Mouse (Mus musculus): ENCODE measurements around the gene Zfp462.

Gene Zfp462

DNA sequence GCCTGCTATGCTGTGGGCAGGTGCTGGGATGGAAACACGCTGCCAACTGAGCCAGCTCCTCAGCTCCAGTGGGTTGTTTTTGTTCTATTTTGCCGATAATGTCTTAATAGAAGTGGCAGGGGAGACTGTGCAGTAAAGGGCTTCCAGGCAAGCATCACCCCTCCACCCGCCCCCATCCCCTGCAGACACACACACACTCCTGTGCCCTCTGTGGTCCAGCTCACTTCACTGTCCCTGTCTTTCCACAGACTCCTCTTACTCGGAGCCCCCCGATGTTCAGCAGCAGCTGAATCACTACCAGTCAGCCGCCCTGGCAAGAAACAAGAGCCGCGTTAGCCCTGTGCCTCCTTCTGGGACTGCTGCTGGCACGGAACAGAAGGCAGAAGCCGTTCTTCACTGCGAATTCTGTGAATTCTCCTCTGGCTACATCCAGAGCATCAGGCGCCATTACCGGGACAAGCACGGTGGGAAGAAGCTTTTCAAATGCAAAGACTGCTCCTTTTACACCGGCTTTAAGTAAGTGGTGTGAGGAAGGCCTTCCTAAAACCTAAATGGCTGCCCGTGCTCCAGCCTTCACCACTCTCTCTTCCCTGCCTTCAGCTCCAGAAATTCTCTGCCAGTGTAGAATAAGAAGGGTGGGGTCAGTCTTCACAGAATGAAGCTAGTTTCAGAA is 105.2 kb downstream of the Zfp462 start:
- no peak for DNase-seq

DNA sequence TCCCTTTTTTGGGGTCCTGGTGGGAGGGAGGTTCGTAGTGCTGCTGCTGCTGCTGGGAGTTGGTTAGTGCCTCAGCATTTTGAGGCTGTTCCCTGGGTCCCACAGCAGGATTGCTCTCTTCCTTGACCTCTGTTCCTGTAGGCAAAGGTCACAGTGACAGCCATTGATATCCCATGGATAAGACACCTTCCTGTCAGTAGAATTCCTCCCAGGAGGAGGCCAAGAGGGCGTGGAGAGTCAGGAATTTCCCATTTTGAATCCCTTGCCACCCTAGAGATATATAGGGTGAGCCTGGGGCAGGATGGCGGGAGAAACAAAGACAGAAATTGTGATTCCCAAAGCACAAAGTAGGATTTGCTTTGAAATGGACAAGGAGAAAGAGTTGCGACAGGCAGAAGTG is 106.5 kb downstream of the Zfp462 start:
- DNase-seq: no peak

DNA sequence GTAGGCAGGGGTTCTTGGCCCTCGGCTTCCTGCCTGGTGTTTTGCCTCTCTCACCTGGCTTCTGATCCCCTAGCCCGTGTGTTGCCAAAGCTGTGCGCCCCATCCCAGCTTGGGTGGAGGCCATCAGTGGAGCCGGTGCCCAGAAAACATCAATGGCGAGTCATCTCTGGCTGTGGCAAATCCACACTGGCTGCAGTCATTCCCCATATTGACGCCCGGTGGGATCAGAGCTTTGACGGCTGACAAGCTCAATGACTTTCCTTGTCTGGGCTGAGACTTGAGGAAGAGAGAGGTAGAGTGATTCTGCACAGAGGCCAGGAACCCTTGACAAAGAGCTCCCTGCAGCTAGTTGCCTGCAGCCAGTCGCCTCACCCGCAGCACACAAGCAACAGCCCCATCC is 107.8 kb downstream of the Zfp462 start:
- DNase-seq: no peak

DNA sequence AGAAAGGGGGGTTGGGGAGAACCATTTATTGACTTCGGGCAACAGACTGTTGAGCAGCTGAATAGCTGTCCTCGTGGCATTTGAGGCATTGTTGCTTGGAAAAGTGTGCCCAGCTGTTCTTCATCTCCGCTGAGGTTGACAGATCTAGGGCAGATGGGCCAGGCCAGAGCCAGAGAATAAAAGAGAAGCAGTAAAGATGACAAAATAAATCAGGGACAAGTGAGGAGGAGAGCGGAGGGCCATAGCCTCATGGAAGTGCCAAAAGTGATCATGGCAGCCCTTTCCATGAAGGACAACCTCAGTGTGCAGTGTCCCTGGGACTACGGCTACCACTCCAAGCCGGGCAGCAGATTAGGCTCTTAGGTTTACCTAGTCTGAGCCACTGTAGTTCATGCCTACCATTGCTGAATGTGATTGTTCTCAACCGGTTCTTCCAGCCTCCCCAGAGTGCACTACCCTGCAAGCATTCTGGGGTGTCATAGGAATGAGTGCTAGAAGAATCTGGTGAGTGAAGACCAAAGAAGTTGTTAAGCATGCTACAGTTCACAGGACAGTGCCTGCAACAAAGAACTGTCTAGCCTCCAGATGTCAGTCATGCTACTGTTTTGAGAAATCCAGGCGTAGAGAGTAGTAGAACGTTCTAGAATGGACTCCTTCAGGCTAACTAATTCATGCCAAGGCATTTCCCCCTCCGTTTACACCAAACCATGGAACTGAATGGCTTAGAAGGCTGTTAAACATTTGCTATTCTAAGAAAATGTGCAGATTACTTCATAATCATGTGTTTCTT is 113.0 kb downstream of the Zfp462 start:
- no peak for DNase-seq

DNA sequence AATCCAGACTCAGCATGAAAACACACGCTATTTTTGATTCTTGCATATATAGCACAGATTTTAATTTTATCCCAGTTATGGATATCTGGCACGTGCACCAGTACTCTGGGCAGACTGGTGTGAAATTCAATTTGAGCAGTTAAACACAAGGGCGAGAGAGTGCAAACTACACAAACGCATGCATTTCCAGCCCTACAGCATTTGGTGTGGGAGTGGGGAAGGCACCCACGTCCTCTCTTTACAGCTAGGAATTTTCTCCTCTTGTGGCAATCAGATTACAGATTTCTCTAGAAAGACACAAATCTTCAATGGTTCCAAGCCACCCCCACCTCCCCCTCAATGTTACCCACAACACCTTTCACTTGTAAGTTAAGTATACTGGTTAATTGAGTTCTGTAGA is 114.1 kb downstream of the Zfp462 start:
- DNase-seq: no peak

DNA sequence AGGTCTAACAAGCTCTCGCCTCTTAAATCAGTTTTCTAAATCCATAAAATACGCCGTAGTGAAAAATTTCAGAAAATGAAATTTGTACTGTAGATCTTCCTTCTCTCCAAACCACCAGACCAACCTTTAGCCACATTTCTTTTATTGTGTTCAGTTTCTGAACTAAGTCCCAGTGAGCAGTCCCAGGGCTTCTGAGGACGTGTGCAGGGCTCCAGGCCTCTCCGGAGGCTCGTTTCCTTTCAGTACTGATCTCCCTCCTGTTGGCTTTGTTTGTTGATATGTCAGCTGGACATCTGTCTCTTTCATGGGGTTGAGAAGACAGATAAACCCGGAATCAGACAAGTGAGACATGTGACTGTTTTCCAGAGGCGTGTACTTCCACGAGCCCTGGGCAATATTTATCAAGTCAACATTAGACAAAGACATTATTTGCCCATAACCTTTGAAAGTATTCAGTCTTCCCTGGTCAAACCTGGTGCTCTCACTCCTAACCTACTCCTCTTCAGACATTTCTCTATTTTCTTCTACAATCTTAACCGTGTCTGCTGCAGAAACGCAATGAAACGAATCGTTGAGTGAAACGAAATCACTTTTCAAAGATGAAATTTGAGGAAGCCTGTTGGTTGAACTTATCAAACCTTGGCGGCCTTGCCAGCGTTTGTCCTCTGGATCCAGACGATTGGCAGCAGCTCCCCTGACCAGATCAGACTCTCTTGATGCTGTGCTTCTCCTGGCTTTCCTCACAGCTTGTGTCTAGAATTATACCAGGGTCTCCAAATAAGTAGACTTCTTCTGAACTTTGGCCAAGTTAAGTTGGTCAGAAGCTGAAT is 121.7 kb downstream of the Zfp462 start:
- DNase-seq: no peak

DNA sequence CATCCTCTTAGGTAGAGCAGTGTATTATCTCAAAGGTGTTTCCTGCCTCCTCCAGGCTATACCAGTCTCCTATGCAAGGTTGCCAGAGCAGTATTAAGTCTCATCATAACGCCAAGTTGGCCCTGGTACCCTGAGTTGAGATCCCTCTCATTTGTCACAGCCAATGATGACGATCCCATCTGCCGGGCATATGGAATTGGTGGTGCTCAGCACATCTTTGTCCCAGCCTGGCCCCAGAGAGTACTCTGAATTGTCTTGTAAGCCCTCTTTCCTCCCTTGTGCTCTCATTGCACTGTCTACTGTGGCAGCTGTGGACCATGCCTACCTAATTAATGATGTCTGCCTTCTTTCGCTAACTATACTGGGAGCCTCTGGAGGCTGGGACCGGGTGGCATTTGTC is 126.7 kb downstream of the Zfp462 start:
- DNase-seq: no peak

DNA sequence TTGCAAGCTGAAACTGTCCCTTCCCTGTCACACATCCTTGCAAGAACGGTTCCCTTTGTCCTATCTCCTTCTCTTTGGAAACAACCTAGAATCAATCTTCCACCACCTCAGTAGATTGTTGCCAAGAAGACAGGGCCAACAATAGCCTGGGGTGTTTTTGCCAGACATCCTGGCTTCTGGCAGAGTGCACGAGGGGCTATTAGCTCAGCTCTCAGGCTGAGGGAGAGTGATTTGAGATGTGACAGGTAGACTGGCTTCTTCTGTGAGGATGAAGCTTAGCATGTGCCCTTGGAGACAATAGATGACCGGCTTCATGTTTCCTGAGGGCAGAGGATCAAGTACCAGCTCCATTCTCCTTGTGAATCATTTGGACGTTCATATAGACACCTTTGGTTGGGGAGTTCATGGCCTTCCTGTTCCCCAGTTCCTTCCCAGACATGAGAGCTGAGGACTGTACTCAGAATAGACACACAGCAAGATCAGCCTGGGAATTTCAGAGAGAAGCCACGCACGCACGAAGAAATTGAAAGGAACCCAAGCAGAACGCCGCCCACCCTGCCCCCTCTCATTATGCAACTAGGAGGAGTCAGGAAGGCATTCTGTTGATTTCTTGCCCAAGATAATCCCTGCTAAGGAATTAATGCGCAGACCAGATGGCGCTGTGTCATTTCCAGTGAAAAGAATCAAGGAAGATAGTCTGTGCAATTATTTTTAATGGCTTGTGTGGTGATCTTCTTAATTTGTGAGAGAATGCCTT is 132.5 kb downstream of the Zfp462 start:
- DNase-seq: no peak

DNA sequence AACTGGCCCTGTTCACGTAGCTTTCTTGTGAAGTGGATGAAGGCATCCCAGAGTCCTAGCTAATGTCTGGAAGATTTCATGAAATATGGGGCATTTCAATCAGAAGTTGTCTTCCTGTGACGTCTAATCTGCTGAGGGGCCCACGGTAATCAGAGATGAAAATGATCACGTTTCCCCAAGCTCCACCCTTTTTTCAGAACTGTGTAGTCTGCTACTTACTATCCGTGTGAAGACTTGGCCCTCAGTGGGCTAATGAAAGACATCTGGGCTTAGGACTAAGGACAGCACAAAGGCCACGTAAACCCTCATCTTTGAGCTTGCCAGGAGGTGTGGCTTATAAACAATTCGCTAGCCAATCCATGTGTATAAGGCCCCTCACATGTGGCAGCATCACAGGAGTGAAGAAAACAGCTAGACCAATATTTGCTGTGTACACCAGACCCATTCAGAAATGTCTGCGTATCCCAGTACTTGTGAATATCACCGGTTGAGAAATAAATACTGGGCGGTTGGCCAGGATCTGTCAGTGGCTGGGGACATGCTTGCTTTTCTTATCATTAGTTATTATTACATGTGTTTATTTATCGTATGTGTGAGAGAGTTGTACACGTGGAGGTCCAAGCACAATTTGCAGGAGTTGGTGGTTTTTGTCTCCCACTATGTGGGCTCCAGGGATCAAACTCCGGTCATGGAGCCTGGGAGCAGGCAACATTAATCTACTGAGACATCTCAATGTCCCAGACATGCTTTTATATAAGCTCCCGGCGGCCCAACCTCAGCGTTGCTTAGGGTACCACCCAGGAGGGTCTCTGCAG is 133.3 kb downstream of the Zfp462 start:
- DNase-seq: no peak

DNA sequence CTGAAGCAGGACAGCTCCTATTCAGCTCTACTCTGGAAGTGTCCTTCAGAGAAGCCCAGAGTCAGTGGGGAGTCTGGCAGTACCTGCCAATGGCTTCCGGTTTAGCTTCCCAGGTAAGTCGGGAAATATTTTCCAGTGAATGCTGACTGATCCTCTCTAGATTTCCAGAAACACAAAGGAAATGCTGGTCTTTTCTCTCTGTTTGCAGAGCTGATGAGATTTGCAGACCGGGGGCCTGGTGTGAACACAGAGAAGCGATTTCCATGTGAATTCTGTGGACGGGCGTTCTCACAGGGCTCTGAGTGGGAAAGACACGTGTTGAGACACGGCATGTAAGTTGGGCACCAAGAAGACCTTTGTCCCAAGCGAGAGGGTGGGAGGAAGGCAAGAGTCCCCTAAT is 134.2 kb downstream of the Zfp462 start:
- DNase-seq: no peak

DNA sequence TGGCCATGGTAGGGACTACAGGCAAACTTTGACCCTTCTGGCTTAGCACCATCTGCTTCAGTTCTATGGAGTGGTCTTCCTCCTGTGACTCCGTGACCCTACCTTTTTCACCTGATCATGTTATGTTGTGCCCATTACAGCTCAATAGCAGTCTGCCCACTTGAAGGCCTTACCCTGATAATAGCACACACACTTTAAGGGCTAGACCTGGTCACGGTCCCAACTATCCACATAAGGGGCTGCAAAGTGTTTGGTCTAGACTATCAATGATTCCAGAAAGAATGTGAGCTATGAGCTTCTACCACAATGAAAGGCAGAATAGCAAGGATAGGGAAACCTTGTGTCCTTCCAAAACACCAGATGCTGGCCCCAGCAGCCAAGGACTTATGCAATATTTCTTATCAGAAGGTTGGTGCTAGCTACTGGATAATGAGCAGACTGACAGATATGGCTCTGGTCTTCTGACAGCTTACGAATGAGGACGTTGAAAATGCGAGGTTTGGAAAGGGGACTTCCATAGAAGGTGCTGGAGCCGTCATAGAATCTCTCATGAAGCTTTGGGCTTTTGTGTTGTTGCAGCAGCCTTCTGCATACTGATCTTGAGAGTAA is 139.3 kb downstream of the Zfp462 start:
- no peak for DNase-seq

DNA sequence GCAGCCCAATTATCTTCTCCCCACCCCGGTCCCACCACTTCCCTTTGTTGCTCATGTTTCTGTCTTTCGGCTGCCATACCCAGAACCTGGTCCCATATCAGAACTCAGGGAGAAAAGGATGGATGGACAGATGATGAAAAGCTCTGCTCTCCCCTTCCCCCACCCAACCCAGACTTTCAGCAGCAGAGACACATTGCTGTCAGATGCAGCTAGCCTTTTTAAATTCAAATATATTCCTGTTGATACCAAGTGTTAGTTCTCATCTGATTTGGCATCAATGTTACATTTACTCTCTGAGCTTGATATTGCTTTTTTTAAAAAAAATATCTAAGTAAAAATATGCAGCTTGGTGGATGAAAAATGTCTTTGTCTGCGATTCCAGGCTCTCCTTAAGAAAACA is 143.3 kb downstream of the Zfp462 start:
- DNase-seq: no peak

DNA sequence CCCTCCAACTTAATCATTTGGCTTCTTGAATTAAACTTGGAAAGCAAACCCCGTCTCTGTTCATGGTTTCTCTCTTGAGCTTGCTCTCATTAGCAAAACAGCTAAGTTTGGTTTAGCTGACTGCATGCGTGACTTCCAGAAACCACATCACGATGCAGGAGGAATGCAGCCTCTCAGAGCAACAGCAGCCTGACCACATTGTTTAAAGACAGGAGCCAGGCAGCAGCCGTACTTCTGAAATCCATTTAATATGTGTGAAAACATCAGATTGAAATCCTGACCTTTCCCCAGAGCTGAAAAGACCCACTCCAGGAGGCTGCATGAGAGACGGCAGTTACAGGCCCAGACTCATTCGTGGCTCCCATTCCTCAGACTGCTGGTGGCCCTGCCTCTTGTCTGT is 144.1 kb downstream of the Zfp462 start:
- no peak for DNase-seq

DNA sequence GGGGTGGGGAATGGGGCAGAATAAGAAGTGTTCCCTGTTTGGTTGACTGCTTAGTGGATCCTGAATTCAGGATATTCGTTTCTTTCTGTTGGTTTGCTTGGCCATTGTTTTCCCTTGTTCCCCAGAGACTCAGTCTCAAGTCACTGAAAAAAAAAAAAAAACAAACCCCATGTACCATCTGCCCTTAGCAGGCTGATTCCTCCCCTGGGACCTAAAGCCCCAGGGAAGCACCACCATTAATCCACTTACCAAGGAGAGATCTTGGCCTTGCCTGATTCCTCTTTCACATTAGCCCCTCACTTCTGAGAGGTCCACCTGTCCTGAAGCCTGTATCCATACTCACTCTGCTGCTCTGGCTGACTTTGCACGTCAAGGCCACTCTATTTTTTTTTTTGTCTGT is 152.3 kb downstream of the Zfp462 start:
- DNase-seq: no peak

DNA sequence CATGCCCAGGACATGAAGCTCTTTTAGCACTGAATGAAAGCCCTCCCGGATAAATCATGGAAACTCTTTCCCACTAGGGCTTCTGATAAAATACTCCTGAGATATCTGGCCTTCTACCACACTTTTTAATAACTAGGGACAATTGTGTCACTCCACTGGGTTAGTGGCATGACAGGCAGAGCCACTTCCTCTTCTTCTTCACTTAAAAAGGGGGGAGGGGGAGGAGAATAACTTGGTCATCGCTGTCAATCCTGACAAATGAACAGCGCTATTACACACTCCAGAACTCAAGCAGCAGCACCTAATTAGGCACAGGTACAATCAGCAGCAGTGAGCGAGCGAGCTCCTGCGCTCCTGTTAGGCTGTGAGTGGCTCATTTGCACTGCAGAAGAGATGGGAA is 153.5 kb downstream of the Zfp462 start:
- DNase-seq: no peak

DNA sequence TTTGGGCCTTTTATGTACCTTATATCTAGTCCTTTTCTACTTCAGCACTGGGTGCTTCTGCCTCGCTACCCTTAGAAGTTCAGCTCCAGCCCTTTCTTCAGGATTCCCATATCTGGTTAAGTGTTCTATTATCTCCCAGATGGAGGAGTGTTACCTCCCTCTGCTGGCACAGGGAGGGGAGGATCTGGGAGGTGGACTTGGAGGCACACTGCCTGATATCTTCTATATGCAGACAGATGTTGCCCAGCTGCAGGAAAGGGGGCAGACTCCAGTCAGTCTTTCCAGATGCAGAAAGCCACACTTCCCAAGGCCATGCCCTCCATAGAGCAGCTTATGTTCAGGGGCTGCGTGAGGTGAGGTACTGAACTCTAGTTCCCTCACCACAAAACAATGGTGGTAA is 156.0 kb downstream of the Zfp462 start:
- no peak for DNase-seq

DNA sequence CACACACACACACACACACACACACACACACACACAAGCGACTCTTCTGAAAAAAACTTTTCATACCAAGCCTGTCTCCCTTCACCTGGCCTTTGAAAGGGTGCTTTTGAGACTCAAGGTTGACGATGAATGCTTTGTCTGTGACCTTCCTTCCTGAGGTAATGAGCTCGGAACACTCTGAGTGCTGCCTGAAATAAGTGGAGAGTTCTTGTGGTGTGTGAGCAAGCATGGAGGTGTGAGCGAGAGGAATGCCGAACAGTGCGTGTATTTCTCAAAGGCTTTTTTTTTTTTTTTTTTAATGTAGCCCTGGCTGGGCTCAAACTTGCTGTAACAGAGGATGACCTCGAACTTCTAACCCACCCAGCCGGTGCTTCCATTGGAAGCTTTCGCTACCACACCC is 156.8 kb downstream of the Zfp462 start:
- no peak for DNase-seq

DNA sequence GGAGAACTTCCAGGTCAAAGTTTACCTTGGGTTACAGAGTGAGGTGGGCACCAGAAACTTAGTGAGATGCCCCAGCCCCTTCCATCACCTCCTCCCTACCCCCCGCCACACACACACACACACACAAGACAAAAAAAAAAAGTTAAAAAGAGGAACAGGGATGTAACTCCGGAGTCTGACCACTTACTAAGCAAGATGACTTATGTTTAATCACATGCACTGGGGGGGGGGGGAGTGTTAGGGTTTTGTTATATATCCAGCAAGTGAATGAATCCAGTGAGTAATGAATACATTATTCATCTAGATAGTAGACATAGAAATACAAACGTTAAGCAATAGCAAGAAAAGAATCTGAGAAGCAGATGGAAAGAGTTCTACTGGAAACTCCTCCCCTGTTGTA is 157.5 kb downstream of the Zfp462 start:
- no peak for DNase-seq

DNA sequence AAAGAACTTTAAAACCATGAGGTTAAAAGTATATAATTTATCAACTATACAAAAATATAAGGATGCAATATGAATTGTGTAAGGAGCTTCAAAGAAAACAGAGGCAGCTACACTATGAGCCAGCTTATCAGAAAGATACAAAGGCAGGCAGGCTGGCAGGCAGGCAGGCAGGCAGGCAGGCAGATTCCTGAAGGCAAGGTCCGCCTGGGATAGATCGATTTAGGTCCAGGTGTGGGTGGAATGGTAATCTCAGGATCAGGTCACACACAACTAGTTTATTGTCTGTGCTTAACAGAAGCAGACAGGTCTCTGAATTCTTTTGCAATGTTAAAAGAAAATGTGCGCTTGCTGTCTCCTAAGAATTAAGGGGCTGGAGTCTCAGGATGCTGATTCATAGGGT is 158.7 kb downstream of the Zfp462 start:
- no peak for DNase-seq

DNA sequence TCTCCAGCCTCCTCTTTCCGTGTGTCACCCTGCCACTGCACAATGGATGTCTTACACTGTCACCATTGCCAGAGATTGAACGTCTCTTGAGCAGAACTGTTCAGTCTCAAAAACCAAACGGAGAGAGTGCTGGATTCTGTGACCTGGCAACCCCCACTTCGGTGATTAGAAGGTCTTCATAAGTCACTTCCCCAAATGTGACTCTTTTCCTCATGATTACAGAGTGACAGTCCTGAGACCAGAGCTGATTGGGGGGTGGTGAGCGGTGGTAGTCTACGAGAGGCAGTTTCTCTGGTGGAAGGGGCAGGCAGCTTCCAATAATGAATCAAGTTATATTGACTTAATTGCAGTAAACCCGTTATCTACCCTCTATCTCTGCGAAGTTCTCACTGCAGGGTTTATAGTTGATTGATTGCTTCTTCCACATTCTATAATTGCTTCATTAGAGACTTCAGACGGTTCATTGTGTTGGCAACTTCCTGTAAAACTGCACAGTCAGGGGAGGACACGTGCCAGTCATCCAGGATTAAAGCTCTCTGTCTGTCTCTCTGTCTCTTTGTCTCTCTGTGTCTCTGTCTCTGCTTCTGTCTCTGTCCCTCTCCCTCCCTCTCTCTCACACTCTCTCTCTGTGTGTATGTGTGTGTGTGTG is 173.1 kb downstream of the Zfp462 start:
- no peak for DNase-seq

DNA sequence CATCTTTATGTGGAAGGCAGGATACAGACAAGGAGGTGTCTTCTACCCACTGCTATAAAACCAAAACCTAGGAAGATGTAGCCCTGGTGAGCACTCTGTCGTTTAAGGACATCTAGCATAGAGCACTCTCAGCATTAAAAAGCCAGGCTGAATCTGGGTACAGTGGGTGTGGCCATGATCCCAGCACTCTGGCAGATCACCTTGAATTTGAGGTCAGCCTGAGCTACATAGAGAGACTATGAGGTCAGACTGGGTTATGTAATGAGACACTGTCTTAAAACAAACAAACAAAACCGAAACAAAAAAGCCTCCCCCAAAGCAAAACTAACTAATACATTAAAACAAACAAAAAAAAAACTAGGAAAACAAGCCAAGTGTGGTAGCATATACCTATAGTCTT is 176.3 kb downstream of the Zfp462 start:
- DNase-seq: peak; percentile 10
